Mouse (Mus musculus): ENCODE measurements around the gene Mcoln2.

GRCm38 (mm10) chr3:146236280-146236679 is 86.6 kb downstream of the Mcoln2 start:
- TF ChIP-seq GATA1 (IDR thresholded peaks at IDR 0.05; ENCODE audit: borderline replicate concordance, low read length) = no peak
- no peak for TF ChIP-seq FLI1 (IDR thresholded peaks at IDR 0.05; ENCODE audit: low read length)
